Comparison of ENCODE assay signal across 8 mouse cellular contexts in genomic region chr14:27038783-27039182, GRCm38 (mm10). TPM values are rescaled to one million over a fixed set of nuclear protein-coding genes. Genes with fewer than 3 reads are reported as not detected.
DNase-seq lines count a peak whose midpoint lies in the region; ATAC-seq and TF ChIP-seq lines count a peak whose summit lies in the region.

TSS of gene Il17rd (plus strand) at chr14:27038941.

- dilution Hi-C loops in CH12.LX (cut with MboI; ENCODE audit: extremely low pct_ligation_motif_present, extremely low pct_unique_long_range_greater_than_20kb, low sequenced_read_pairs), result no loop called here

- no peak within 1 kb of the TSS for H3K27ac ChIP-seq in CH12.LX (ENCODE audit: insufficient read depth, low read depth)
- H3K27ac ChIP-seq in forebrain, postnatal 0 days (ENCODE audit: low read depth, low read length), result 0 out of 2 replicates have a peak within 1 kb of the TSS, but pooled peaks have one; percentile 60
- H3K27ac ChIP-seq in layer of hippocampus, adult 2 months, result peak within 1 kb of the TSS; percentile 87

- intact Hi-C loops in heart, postnatal 36 days (cut with DNase I), result loop anchor here (2.0 to 10.0 kb wide), 3 partner anchors 34 to 554 kb away; no protein-coding TSS in a partner anchor

- no peaks in the 10 kb centered on the region for H3K36me3 ChIP-seq in CH12.LX (replicated peaks in 1 of 2; ENCODE audit: control insufficient read depth in 1 of 2, insufficient read depth in 1 of 2, low read length in 1 of 2)
- no peaks in the 10 kb centered on the region for H3K36me3 ChIP-seq in forebrain, postnatal 0 days (ENCODE audit: insufficient read depth)

- no peaks in the 10 kb centered on the region for H3K79me2 ChIP-seq in CH12.LX (replicated peaks; ENCODE audit: control insufficient read depth, extremely low read depth, insufficient read depth, poor library complexity, severe bottlenecking)

- H3K9me3 ChIP-seq in CH12.LX (replicated peaks; ENCODE audit: low read length), result no peaks in the 10 kb centered on the region
- H3K9me3 ChIP-seq in forebrain, postnatal 0 days (ENCODE audit: low read length), result no peaks in the 10 kb centered on the region

- TF ChIP-seq EP300 in CH12.LX (IDR thresholded peaks at IDR 0.05; ENCODE audit: low read length), result no peak

- TF ChIP-seq CTCF in CH12.LX (conservative IDR thresholded peaks at IDR 0.05 in 1 of 2, IDR thresholded peaks at IDR 0.05 in 1 of 2; ENCODE audit: low read depth in 2 of 2, low read length in 2 of 2), result no peak
- no peak for TF ChIP-seq CTCF in forebrain, postnatal 0 days (IDR thresholded peaks at IDR 0.05; ENCODE audit: low read depth)
- no peak; the same call in 1 of the 2 replicates for TF ChIP-seq CTCF in layer of hippocampus, adult 2 months (conservative IDR thresholded peaks at IDR 0.05)
- TF ChIP-seq CTCF in lung, adult 2 months (IDR thresholded peaks at IDR 0.05; ENCODE audit: insufficient read depth, low read length), result no peak

- WGBS in forebrain, postnatal 0 days, result 0% methylated on average over 25 of the region's 29 CpGs
- under 1% methylated on average over 29 of the region's 29 CpGs for whole genome bisulfite sequencing in lung, adult 2 months

- H3K4me1 ChIP-seq in CH12.LX (ENCODE audit: control insufficient read depth in 1 of 2, insufficient read depth in 2 of 2), result peaks cover 7 to 23% of the 10 kb centered on the region in 2 experiments; a peak in 3 of 4 replicates
- 0 out of 2 replicates have a peak, but pooled peaks cover 3% of the 10 kb centered on the region for H3K4me1 ChIP-seq in forebrain, postnatal 0 days (ENCODE audit: insufficient read depth)
- H3K4me1 ChIP-seq in lung, adult 2 months (ENCODE audit: control insufficient read depth, insufficient read depth, low read length), result peaks cover 10% of the 10 kb centered on the region; the same call in 1 of the 2 replicates

- H3K27me3 ChIP-seq in CH12.LX (replicated peaks), result peaks cover 24% of the 10 kb centered on the region
- H3K27me3 ChIP-seq in forebrain, postnatal 0 days (ENCODE audit: insufficient read depth, low read length), result peaks cover 6% of the 10 kb centered on the region; the same call in 1 of the 2 replicates

- TF ChIP-seq POLR2A in CH12.LX (IDR thresholded peaks at IDR 0.05; ENCODE audit: low read depth, low read length), result no peak
- peak; percentile 90; the same call in 1 of the 2 replicates for TF ChIP-seq POLR2A in lung, adult 2 months (IDR thresholded peaks at IDR 0.05; ENCODE audit: borderline replicate concordance, extremely low read depth, low read depth, low read length)

- peak within 1 kb of the TSS; percentile 9 to 69 (median 61) for H3K4me3 ChIP-seq in CH12.LX (replicated peaks in 1 of 3; ENCODE audit: low read depth in 2 of 3, low read length in 2 of 3, poor library complexity in 1 of 3)
- peak within 1 kb of the TSS; percentile 84 for H3K4me3 ChIP-seq in forebrain, postnatal 0 days (ENCODE audit: low read depth, low read length)
- H3K4me3 ChIP-seq in layer of hippocampus, adult 2 months, result peak within 1 kb of the TSS; percentile 71
- peak within 1 kb of the TSS; percentile 78 for H3K4me3 ChIP-seq in lung, adult 2 months (replicated peaks; ENCODE audit: extremely low read depth, low read depth, low read length)

- TF ChIP-seq RAD21 in CH12.LX (IDR thresholded peaks at IDR 0.05; ENCODE audit: low read depth, low read length), result no peak

- ATAC-seq in forebrain, postnatal 0 days, result peak; percentile 94
- ATAC-seq in neutrophil, adult 5-6 weeks (ENCODE audit: extremely low read depth, insufficient number of reproducible peaks, low FRiP score, poor library complexity, severe bottlenecking), result peak; percentile 49; the same call in 1 of the 2 replicates

- H3K9ac ChIP-seq in CH12.LX (ENCODE audit: insufficient read depth, low read depth), result no peak within 1 kb of the TSS
- H3K9ac ChIP-seq in forebrain, postnatal 0 days, result peak within 1 kb of the TSS; percentile 69

- peak within 1 kb of the TSS; percentile 52 for H3K4me2 ChIP-seq in CH12.LX (ENCODE audit: insufficient read depth, low read depth, poor library complexity, severe bottlenecking)
- H3K4me2 ChIP-seq in forebrain, postnatal 0 days (ENCODE audit: low read depth), result peak within 1 kb of the TSS; percentile 95

- in situ Hi-C loops in CH12.LX (cut with MboI; ENCODE audit: low pct_ligation_motif_present, low pct_unique_long_range_greater_than_20kb, low sequenced_read_pairs), result no loop called here

- DNase-seq in CH12.LX (ENCODE audit: extremely low read depth), result peak; percentile 80
- peak; percentile 66 for DNase-seq in cerebellum, adult 11-12 months
- peak; percentile 76 for DNase-seq in forebrain, postnatal 0 days
- peak; percentile 91 for DNase-seq in heart, postnatal 36 days
- DNase-seq in layer of hippocampus, adult 2 months (ENCODE audit: low spot score in 2 of 2), result peak; percentile 81 to 88
- DNase-seq in lung, adult 2 months, result peak; percentile 90
- peak; percentile 88 for DNase-seq in testis, postnatal 14 days (ENCODE audit: low spot score)

TF ChIP-seq in CH12.LX, 34 proteins besides CTCF, POLR2A, EP300 and RAD21:
- TF ChIP-seq NRF1 (IDR thresholded peaks at IDR 0.05; ENCODE audit: low read depth, low read length) (peak; percentile 94), MEF2A (IDR thresholded peaks at IDR 0.05; ENCODE audit: borderline replicate concordance, low read depth, low read length) (no peak), POLR2AphosphoS2 (IDR thresholded peaks at IDR 0.05; ENCODE audit: low read depth, low read length) (no peak), MYC (IDR thresholded peaks at IDR 0.05; ENCODE audit: low read depth, low read length) (no peak), ZNF384 (IDR thresholded peaks at IDR 0.05; ENCODE audit: low read depth, low read length) (no peak), E2F4 (IDR thresholded peaks at IDR 0.05; ENCODE audit: insufficient replicate concordance, low read depth, low read length) (no peak), MXI1 (IDR thresholded peaks at IDR 0.05; ENCODE audit: low read depth, low read length) (peak; percentile 45; the same call in 1 of the 2 replicates), TCF12 (IDR thresholded peaks at IDR 0.05; ENCODE audit: low read depth, low read length) (no peak; the same call in 1 of the 2 replicates), CHD2 (IDR thresholded peaks at IDR 0.05; ENCODE audit: low read length) (no peak), ELF1 (IDR thresholded peaks at IDR 0.05; ENCODE audit: low read depth, low read length) (0 out of 2 replicates have a peak, but pooled peaks have one; percentile 31), UBTF (IDR thresholded peaks at IDR 0.05; ENCODE audit: low read depth, low read length) (0 out of 2 replicates have a peak, but pooled peaks have one; percentile 35)

RNA-seq across cellular contexts. Expression of gene Il17rd, which starts in this region (rescaled TPM):
- total RNA-seq in CH12.LX (2012; rRNA removed), result 0.04 TPM in 2 replicates
- total RNA-seq in CH12.LX (2014; rRNA removed), result 0.03 and 0.08 TPM in 2 replicates
- 0.04 and 0.09 TPM in 2 replicates for polyA plus RNA-seq in CH12.LX (2012; ENCODE audit: insufficient read length, low read depth)
- total RNA-seq in forebrain, postnatal 0 days (2014; rRNA removed), result 5.7 and 7.2 TPM in 2 replicates
- 0.62 and 1.5 TPM in 2 replicates for polyA plus RNA-seq in forebrain, postnatal 0 days (2015; fragmentation: Nextera tagmentation; extraction: Ambion mirVana)
- total RNA-seq in heart, postnatal 36 days (2021), result 1 to 10 TPM; 4.8 to 5.1 TPM
- total RNA-seq in layer of hippocampus, adult 2 months (2021), result 1 to 10 TPM; 2.8 to 3.2 TPM
- polyA plus RNA-seq in lung, adult 2 months (2012; rRNA removed), result 9.4 and 11.3 TPM in 2 replicates
- total RNA-seq in neutrophil, adult 5-6 weeks (2017), result 0.12 and 0.25 TPM in 2 replicates

Comparison
In these comparisons a context has a peak if more than half of its experiments do, and no peak if none do; other contexts are left out.
1. Peak in DNase-seq, H3K4me3 ChIP-seq and H3K4me2 ChIP-seq in CH12.LX; RNA of the gene not detected or under 1 TPM.
2. Peak in ATAC-seq in neutrophil, adult 5-6 weeks; RNA of the gene not detected or under 1 TPM.